Mouse (Mus musculus): Measurements from ENCODE around the gene Dpm2. TPM values are rescaled to one million over a fixed set of nuclear protein-coding genes. Genes with fewer than 3 reads are reported as not detected.

Dpm2 gene
- polyA plus RNA-seq, 1 experiment from 2014 or later: 141 TPM

- Histone ChIP-seq H3K9me3 (ENCODE audit: control insufficient read depth, low read length) (no peaks in the 10 kb centered on the region), H3K4me1 (replicated peaks; ENCODE audit: control insufficient read depth, insufficient read depth, low read length) (peaks cover 54% of the 10 kb centered on the region)
- no peak; the same call in 1 of the 2 replicates for ATAC-seq (ENCODE audit: low FRiP score)
These were observed 35.1 kb upstream of the Dpm2 start for GRCm38 (mm10) chr2:32535501-32535991.

GRCm38 (mm10) chr2:32536086-32536633 lies 34.5 kb upstream of the Dpm2 start:
- Histone ChIP-seq H3K27ac (peak overlapping the region; percentile 93), H3K9me3 (ENCODE audit: control insufficient read depth, low read length) (no peaks in the 10 kb centered on the region), H3K27me3 (ENCODE audit: control insufficient read depth, insufficient read depth, low read length) (no peaks in the 10 kb centered on the region), H3K36me3 (replicated peaks; ENCODE audit: control insufficient read depth, insufficient read depth) (no peaks in the 10 kb centered on the region), H3K4me3 (replicated peaks; ENCODE audit: low read length) (peak overlapping the region; percentile 94), H3K4me2 (replicated peaks) (peak overlapping the region; percentile 88), H3K4me1 (replicated peaks; ENCODE audit: control insufficient read depth, insufficient read depth, low read length) (peaks cover 56% of the 10 kb centered on the region), H3K9ac (peak overlapping the region; percentile 98)
- peak; percentile 41 for DNase-seq (ENCODE audit: low spot score)
- no peak for ATAC-seq (ENCODE audit: low FRiP score)
- WGBS: under 1% methylated on average over 14 of the region's 14 CpGs

More at GRCm38 (mm10) chr2:32535501-32535991, 35.1 kb upstream of the Dpm2 start:
- peak; percentile 35 for DNase-seq (ENCODE audit: low spot score)
- Histone ChIP-seq H3K27ac (peak overlapping the region; percentile 93), H3K4me2 (replicated peaks) (peak overlapping the region; percentile 88), H3K9ac (peak overlapping the region; percentile 98), H3K27me3 (ENCODE audit: control insufficient read depth, insufficient read depth, low read length) (no peaks in the 10 kb centered on the region), H3K4me3 (replicated peaks; ENCODE audit: low read length) (peak overlapping the region; percentile 94), H3K36me3 (replicated peaks; ENCODE audit: control insufficient read depth, insufficient read depth) (no peaks in the 10 kb centered on the region)
- 0% methylated on average over 56 of the region's 56 CpGs for WGBS

GRCm38 (mm10) chr2:32536634-32537359 lies 33.9 kb upstream of the Dpm2 start:
- H3K4me3 ChIP-seq (replicated peaks; ENCODE audit: low read length): peak overlapping the region; percentile 94
- peak overlapping the region; percentile 88 for H3K4me2 ChIP-seq (replicated peaks)
- H3K27ac ChIP-seq: peak overlapping the region; percentile 93
- no peaks in the 10 kb centered on the region for H3K9me3 ChIP-seq (ENCODE audit: control insufficient read depth, low read length)
- H3K4me1 ChIP-seq (replicated peaks; ENCODE audit: control insufficient read depth, insufficient read depth, low read length): peaks cover 56% of the 10 kb centered on the region
- ATAC-seq (ENCODE audit: low FRiP score) (no peak), DNase-seq (ENCODE audit: low spot score) (no peak)
- H3K9ac ChIP-seq: peak overlapping the region; percentile 98
- no peaks in the 10 kb centered on the region for H3K36me3 ChIP-seq (replicated peaks; ENCODE audit: control insufficient read depth, insufficient read depth)
- WGBS: 3% methylated on average over 11 of the region's 11 CpGs
- H3K27me3 ChIP-seq (ENCODE audit: control insufficient read depth, insufficient read depth, low read length): no peaks in the 10 kb centered on the region

GRCm38 (mm10) chr2:32537360-32537905 lies 33.2 kb upstream of the Dpm2 start:
- Histone ChIP-seq H3K9me3 (ENCODE audit: control insufficient read depth, low read length) (no peaks in the 10 kb centered on the region), H3K9ac (peak overlapping the region; percentile 98), H3K27ac (peak overlapping the region; percentile 93), H3K27me3 (ENCODE audit: control insufficient read depth, insufficient read depth, low read length) (no peaks in the 10 kb centered on the region), H3K4me3 (replicated peaks; ENCODE audit: low read length) (peak overlapping the region; percentile 94), H3K4me1 (replicated peaks; ENCODE audit: control insufficient read depth, insufficient read depth, low read length) (peaks cover 56% of the 10 kb centered on the region), H3K36me3 (replicated peaks; ENCODE audit: control insufficient read depth, insufficient read depth) (no peaks in the 10 kb centered on the region), H3K4me2 (replicated peaks) (peak overlapping the region; percentile 88)
- 11% methylated on average over 9 of the region's 9 CpGs for WGBS
- ATAC-seq (ENCODE audit: low FRiP score): no peak
- no peak for DNase-seq (ENCODE audit: low spot score)

GRCm38 (mm10) chr2:32537941-32538340 lies 32.7 kb upstream of the Dpm2 start:
- H3K9me3 ChIP-seq (ENCODE audit: control insufficient read depth, low read length): no peaks in the 10 kb centered on the region
- 74% methylated on average over 5 of the region's 5 CpGs for WGBS
- H3K4me2 ChIP-seq (replicated peaks): peak overlapping the region; percentile 88
- H3K27ac ChIP-seq: no peak overlapping the region
- no peak for DNase-seq (ENCODE audit: low spot score)
- H3K27me3 ChIP-seq (ENCODE audit: control insufficient read depth, insufficient read depth, low read length): no peaks in the 10 kb centered on the region
- peaks cover 56% of the 10 kb centered on the region for H3K4me1 ChIP-seq (replicated peaks; ENCODE audit: control insufficient read depth, insufficient read depth, low read length)
- ATAC-seq (ENCODE audit: low FRiP score): no peak
- peak overlapping the region; percentile 98; the same call in 1 of the 2 replicates for H3K9ac ChIP-seq
- H3K4me3 ChIP-seq (replicated peaks; ENCODE audit: low read length): peak overlapping the region; percentile 94
- H3K36me3 ChIP-seq (replicated peaks; ENCODE audit: control insufficient read depth, insufficient read depth): no peaks in the 10 kb centered on the region

- Histone ChIP-seq H3K36me3 (replicated peaks; ENCODE audit: control insufficient read depth, insufficient read depth) (no peaks in the 10 kb centered on the region), H3K9me3 (ENCODE audit: control insufficient read depth, low read length) (no peaks in the 10 kb centered on the region), H3K4me1 (replicated peaks; ENCODE audit: control insufficient read depth, insufficient read depth, low read length) (peaks cover 56% of the 10 kb centered on the region), H3K27me3 (ENCODE audit: control insufficient read depth, insufficient read depth, low read length) (no peaks in the 10 kb centered on the region), H3K4me2 (replicated peaks) (peak overlapping the region; percentile 88), H3K4me3 (replicated peaks; ENCODE audit: low read length) (no peak overlapping the region), H3K9ac (no peak overlapping the region), H3K27ac (no peak overlapping the region)
- ATAC-seq (ENCODE audit: low FRiP score): no peak
- no peak for DNase-seq (ENCODE audit: low spot score)
- 63% methylated on average over 4 of the region's 4 CpGs for whole genome bisulfite sequencing
These were observed 32.2 kb upstream of the Dpm2 start for GRCm38 (mm10) chr2:32538461-32538860.

- Histone ChIP-seq H3K27ac (no peak overlapping the region), H3K4me2 (replicated peaks) (peak overlapping the region; percentile 1), H3K36me3 (replicated peaks; ENCODE audit: control insufficient read depth, insufficient read depth) (no peaks in the 10 kb centered on the region; the same call in 1 of the 2 replicates), H3K4me3 (replicated peaks; ENCODE audit: low read length) (no peak overlapping the region), H3K27me3 (ENCODE audit: control insufficient read depth, insufficient read depth, low read length) (no peaks in the 10 kb centered on the region), H3K9me3 (ENCODE audit: control insufficient read depth, low read length) (no peaks in the 10 kb centered on the region), H3K4me1 (replicated peaks; ENCODE audit: control insufficient read depth, insufficient read depth, low read length) (peaks cover 50% of the 10 kb centered on the region), H3K9ac (no peak overlapping the region)
- ATAC-seq (ENCODE audit: low FRiP score): no peak
- DNase-seq (ENCODE audit: low spot score): no peak
- WGBS: 78% methylated on average over 14 of the region's 14 CpGs
These were observed 31.1 kb upstream of the Dpm2 start for GRCm38 (mm10) chr2:32539452-32539981.

- H3K4me2 ChIP-seq (replicated peaks): no peak overlapping the region
- DNase-seq (ENCODE audit: low spot score) (no peak), ATAC-seq (ENCODE audit: low FRiP score) (no peak)
- no peaks in the 10 kb centered on the region; the same call in 1 of the 2 replicates for H3K36me3 ChIP-seq (replicated peaks; ENCODE audit: control insufficient read depth, insufficient read depth)
- H3K4me1 ChIP-seq (replicated peaks; ENCODE audit: control insufficient read depth, insufficient read depth, low read length): peaks cover 42% of the 10 kb centered on the region
- H3K9me3 ChIP-seq (ENCODE audit: control insufficient read depth, low read length): no peaks in the 10 kb centered on the region
- H3K27ac ChIP-seq: no peak overlapping the region
- no peak overlapping the region for H3K9ac ChIP-seq
- WGBS: 94% methylated on average over 2 of the region's 2 CpGs
- no peaks in the 10 kb centered on the region for H3K27me3 ChIP-seq (ENCODE audit: control insufficient read depth, insufficient read depth, low read length)
- no peak overlapping the region for H3K4me3 ChIP-seq (replicated peaks; ENCODE audit: low read length)
These were observed 29.2 kb upstream of the Dpm2 start for GRCm38 (mm10) chr2:32541333-32541908.
